Mouse (Mus musculus): Measurements from ENCODE around the gene Cers5.

DNA sequence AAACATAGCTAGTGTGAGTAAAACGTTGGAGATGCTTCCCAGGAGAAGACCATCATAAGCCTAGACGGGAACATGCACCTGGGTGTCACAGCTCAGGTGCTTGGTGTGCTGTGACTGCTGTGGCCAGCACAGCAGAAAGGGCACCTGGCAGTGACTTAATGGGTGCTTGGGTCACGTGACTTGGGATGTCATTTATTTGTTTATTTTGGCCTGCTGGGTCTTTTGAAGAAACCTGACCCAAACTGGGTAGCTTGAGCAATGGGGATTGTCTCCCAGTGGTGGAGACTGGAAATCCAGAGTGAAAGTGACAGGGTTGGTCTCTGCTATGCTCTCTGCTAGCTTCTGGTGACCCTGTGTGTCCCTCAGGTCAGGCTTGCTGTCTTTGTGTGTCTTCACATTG, 61.2 kb downstream of the Cers5 start:
- TF ChIP-seq CTCF (IDR thresholded peaks at IDR 0.05; ENCODE audit: control insufficient read depth, insufficient read depth, insufficient read length) = no peak
- TF ChIP-seq MAX (IDR thresholded peaks at IDR 0.05) = no peak
- no peak for TF ChIP-seq CEBPB (IDR thresholded peaks at IDR 0.05; ENCODE audit: low read depth)
- peak; percentile 10 for TF ChIP-seq USF1 (IDR thresholded peaks at IDR 0.05; ENCODE audit: low read depth)
- no peak for TF ChIP-seq MYOG (IDR thresholded peaks at IDR 0.05; ENCODE audit: control insufficient read depth, extremely low read depth, insufficient read length)
- TF ChIP-seq FOSL1 (IDR thresholded peaks at IDR 0.05; ENCODE audit: insufficient read depth, low read length, poor library complexity, severe bottlenecking) = no peak
- no peak for TF ChIP-seq MYOD1 (IDR thresholded peaks at IDR 0.05; ENCODE audit: control insufficient read depth, insufficient read length, low read depth)
